Mouse (Mus musculus) splenic B cell, adult 2 months (primary cell): ENCODE measurements around the gene Sh3rf3.

ENCODE experiments used
- DNase-seq: peaks from one replicate; pipeline ENCODE4 v3.0.0-alpha.2; 2011; ENCODE audit warnings: low read depth, low spot score
- H3K27me3 ChIP-seq: 2 replicates; pipeline ENCODE4 v1.6.1; 2012; ENCODE audit warnings: mild to moderate bottlenecking, low read length, moderate library complexity, mixed read lengths; ENCODE audit not compliant: control insufficient read depth, poor library complexity, insufficient read depth, severe bottlenecking
- H3K36me3 ChIP-seq: 2 replicates; pipeline ENCODE4 v1.6.1; 2012; ENCODE audit warnings: mild to moderate bottlenecking, low read length, moderate library complexity, mixed read lengths; ENCODE audit not compliant: control insufficient read depth, poor library complexity, insufficient read depth, severe bottlenecking

The Sh3rf3 gene

GRCm38 (mm10) chr10:58922216-58922829, 109.2 kb downstream of the Sh3rf3 start:
- no peaks in the 10 kb centered on the region for H3K27me3 ChIP-seq
- H3K36me3 ChIP-seq: no peaks in the 10 kb centered on the region
- DNase-seq: no peak

GRCm38 (mm10) chr10:58922993-58923392, 109.8 kb downstream of the Sh3rf3 start:
- DNase-seq: no peak
- H3K36me3 ChIP-seq: no peaks in the 10 kb centered on the region
- H3K27me3 ChIP-seq: no peaks in the 10 kb centered on the region

- Histone ChIP-seq H3K36me3 (no peaks in the 10 kb centered on the region), H3K27me3 (no peaks in the 10 kb centered on the region)
- DNase-seq: no peak
Measured at GRCm38 (mm10) chr10:58926578-58926977, 113.4 kb downstream of the Sh3rf3 start.

GRCm38 (mm10) chr10:58928952-58929442, 115.8 kb downstream of the Sh3rf3 start:
- no peaks in the 10 kb centered on the region for H3K27me3 ChIP-seq
- H3K36me3 ChIP-seq: no peaks in the 10 kb centered on the region
- no peak for DNase-seq

GRCm38 (mm10) chr10:58932151-58932773, 119.1 kb downstream of the Sh3rf3 start:
- DNase-seq: no peak
- no peaks in the 10 kb centered on the region for H3K36me3 ChIP-seq
- no peaks in the 10 kb centered on the region for H3K27me3 ChIP-seq

GRCm38 (mm10) chr10:58935606-58936005, 122.4 kb downstream of the Sh3rf3 start:
- DNase-seq: no peak
- Histone ChIP-seq H3K27me3 (no peaks in the 10 kb centered on the region), H3K36me3 (no peaks in the 10 kb centered on the region)

- no peaks in the 10 kb centered on the region for H3K27me3 ChIP-seq
- H3K36me3 ChIP-seq: no peaks in the 10 kb centered on the region
- DNase-seq: no peak
Measured at GRCm38 (mm10) chr10:58936441-58936860, 123.3 kb downstream of the Sh3rf3 start.

GRCm38 (mm10) chr10:58937521-58937920, 124.4 kb downstream of the Sh3rf3 start:
- Histone ChIP-seq H3K27me3 (no peaks in the 10 kb centered on the region), H3K36me3 (no peaks in the 10 kb centered on the region)
- no peak for DNase-seq

- Histone ChIP-seq H3K36me3 (no peaks in the 10 kb centered on the region), H3K27me3 (no peaks in the 10 kb centered on the region)
- no peak for DNase-seq
Measured at GRCm38 (mm10) chr10:58942819-58943218, 129.7 kb downstream of the Sh3rf3 start.

GRCm38 (mm10) chr10:58943661-58944400, 130.7 kb downstream of the Sh3rf3 start:
- Histone ChIP-seq H3K27me3 (no peaks in the 10 kb centered on the region), H3K36me3 (no peaks in the 10 kb centered on the region)
- DNase-seq: no peak

- Histone ChIP-seq H3K36me3 (no peaks in the 10 kb centered on the region), H3K27me3 (no peaks in the 10 kb centered on the region)
- no peak for DNase-seq
Measured at GRCm38 (mm10) chr10:58944930-58945329, 131.8 kb downstream of the Sh3rf3 start.

- Histone ChIP-seq H3K27me3 (no peaks in the 10 kb centered on the region), H3K36me3 (no peaks in the 10 kb centered on the region)
- no peak for DNase-seq
Measured at GRCm38 (mm10) chr10:58949770-58950638, 136.8 kb downstream of the Sh3rf3 start.

GRCm38 (mm10) chr10:58960193-58960592, 147.0 kb downstream of the Sh3rf3 start:
- Histone ChIP-seq H3K27me3 (no peaks in the 10 kb centered on the region), H3K36me3 (no peaks in the 10 kb centered on the region)
- no peak for DNase-seq

- Histone ChIP-seq H3K36me3 (no peaks in the 10 kb centered on the region), H3K27me3 (no peaks in the 10 kb centered on the region)
- no peak for DNase-seq
Measured at GRCm38 (mm10) chr10:58968236-58968635, 155.1 kb downstream of the Sh3rf3 start.
